Mouse (Mus musculus) Muller cell, postnatal 12 days (primary cell): ENCODE results near the gene Bspry.
"Not testable (repeated sequence)": the region's sequence is repeated elsewhere in the genome, so short reads cannot be mapped to it uniquely, and the experiment has no call there.

ENCODE experiments used
- DNase-seq: peaks from one replicate; pipeline ENCODE4 v3.0.0-alpha.2; 2015; ENCODE audit errors: inconsistent ontology term

The Bspry gene

DNA sequence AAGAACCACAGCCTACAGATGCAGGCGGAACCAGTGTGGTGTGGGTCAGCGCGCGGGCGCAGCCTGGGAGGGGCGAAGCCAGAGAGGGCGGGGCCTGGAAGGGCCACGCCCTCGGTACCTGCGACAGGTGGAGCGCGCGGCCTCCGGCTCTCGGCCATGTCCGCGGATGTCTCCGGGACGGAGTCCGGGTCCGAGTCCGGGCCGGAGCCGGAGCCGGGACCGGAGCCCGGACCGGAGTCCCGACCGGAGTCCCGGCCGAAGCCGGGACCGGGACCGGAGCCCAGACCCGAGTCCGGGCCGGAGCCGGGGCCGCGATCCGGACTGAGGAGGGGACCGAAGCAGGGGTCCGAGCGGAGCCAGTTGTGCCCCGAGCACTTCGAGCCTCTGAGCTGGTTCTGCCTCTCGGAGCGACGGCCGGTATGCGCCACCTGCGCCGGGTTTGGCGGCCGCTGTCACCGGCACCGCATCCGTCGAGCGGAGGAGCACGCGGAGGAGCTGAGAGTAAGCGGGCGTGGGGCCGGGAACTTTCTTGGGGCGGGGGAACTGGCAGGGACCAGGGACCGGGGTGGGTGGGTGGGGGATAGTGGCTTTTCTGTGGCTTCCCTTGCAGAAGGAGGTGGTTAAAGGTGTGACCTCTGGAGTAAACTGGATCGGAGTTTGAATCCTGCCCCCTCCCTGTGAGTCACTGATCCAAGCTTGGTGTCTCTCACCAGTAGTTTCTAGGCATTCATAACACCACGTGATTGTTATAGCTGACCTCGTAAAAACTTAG is at the start of gene Bspry:
Gene Bspry (plus strand): TSS at position 117 of the 772 bp plus-strand sequence.
- peak; percentile 38 for DNase-seq

DNA sequence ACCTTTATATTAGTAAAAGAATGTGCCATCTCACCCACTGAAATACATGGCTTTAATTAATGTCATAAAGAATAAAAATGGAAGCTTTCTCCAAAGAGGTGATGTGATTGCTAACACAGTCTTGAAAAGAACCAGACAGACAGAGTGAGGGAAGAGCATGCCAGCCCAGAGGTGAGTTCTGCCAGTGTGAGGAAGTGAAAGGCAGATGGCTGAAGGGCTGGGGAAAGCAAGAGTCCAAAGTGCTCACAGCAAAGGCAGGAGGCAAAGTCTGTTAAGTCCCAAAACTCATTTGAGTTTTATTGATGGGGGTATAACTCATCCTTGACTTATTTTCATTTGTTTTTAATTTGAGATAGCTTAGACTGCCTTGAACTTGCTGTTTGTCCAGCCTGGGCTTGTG is 49.2 kb upstream of the Bspry start:
- DNase-seq, result no peak

DNA sequence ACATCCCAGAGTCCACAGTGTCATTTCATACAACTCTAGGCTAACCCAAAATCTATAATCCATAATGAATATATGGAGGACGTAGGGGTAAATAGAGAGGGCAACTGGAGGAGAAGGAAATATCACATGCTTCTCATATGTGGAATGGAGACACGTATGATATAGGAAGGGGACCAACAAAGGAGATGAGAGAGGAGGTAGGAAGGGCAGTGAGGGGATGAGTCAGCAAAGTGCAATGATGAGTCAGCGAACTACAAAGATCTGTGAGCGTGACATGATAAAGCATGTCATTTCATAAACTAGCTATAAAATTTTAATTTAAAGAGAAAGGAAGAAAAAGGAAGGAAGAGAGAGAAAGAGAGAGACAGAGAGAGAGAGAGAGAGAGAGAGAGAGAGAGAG is 48.3 kb upstream of the Bspry start:
- DNase-seq, result no peak

DNA sequence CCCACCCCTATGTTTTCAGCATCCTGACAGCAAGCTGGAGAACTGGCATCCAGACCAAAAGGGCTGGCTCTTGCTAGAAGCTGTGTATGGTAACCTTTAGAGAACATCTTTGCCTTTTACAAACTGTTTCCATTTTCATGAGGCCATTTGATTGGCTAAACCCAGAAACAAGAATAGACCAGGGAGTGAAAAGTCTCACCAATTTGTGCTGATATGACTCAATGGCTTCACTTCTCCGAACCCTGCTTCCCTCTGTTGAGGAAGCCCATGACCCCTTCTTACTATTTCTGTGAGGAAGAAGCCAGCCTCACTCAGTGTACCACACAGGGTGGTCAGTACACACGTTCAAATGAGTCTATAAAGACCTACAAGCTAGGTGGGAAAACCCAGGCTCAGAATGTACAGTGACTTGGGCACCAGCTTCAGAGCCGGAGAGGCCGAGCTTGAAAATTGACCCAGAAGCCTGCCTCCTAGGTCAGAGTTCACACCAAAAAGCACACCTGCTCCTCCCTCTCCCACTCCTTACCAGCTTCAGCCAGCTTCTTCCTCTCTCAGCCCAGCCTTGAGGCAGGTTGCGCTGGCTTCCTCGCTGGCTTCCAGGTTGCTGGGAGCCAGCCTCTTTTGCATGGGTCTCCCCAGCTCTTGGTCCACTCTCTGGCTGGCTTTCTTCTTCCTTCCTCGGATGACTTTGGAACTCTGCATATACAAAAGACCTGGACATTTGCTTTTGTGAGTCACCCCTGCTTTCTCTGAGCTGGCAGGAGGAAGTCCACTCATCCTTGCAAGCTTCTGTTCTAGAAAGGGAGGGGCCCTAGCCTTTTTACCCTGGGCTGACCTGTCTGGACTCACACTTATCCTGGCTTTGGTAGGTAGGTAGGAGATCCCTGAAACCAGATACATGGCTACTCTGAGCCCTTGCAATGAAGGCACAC is 45.6 kb upstream of the Bspry start:
- peak; percentile 11 for DNase-seq

DNA sequence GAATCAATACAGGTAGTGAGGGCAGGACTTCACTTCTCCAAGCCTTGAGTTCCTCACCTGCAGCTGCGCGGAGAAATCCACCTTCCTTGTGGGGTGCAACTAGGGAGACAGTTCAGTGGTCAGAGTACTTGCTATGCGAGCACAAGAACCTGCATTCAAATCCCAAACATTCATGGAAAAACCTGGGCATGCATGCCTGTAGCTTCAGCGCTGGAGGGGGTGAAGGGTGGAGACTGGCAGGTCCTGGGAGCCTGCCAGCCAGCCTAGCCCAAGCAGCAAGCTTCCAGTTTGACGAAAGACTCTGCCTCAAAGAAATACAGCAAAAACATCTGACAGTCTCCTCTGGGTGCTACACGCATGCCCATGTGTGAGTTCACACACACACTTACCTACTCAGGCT is 44.8 kb upstream of the Bspry start, which contains the start of gene Rnf183:
Gene Rnf183 (minus strand): TSS at position 172 of the 400 bp plus-strand sequence.
- no peak for DNase-seq

DNA sequence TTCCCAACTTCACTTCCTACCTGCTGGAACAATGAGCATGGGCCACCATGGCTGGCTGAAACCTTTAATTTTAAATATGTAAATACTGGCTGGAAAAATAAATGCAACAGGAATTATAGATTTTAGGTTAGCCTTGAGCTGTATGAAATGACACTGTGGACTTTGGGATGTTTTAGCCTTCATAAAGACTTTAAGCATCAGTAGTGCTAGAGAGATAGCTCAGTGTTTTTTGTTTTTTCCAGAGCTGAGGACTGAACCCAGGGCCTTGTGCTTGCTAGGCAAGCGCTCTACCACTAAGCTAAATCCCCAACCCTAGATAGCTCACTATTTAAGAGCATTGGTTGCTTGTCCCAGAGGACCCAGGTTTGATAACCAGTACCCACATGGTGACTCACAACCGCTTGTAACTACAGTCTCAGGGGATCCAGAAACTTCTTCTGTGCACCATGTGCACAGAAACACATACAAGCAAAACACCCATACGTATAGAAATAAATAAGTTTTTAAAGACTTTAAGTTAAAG is 42.5 kb upstream of the Bspry start:
- DNase-seq, result no peak

DNA sequence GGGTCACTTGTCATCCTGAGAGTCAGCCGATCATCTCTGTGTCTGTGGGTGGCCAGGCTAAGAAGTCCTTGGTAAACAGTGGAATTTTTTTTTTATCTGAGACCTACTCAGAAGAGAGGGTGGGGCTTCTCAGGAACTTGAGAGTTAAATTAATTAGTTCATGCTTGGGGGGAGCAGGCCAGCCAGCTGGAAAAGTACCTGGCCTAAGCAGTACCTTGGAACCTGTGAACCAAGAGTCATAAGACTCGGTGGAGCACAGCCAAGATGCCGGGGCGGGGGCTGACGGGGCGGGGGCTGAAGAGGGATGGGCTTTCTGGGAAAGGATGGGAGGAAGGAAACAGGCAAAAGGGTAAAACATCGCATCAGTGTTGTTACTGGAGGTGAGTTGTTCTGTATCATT is 42.0 kb upstream of the Bspry start:
- DNase-seq, result no peak

DNA sequence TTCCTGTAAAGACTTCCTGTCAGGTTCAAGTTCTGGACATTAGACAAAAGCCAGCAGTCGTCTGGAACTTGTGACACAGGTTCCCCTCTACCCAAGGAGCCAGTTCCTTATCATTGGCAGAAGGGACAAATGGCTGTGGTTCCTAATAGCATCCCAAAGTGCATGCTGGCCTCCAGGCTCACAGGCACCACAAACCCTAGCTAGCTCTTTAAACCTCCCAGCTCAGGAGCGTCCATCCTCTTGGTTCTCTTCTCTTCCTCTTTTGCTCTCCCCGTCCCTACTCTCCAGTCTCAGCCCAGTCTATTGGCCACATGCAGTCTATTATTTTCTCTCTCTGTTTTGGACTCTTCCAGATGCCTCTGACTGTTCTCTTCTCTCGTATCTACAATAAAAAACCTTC is 40.1 kb upstream of the Bspry start:
- DNase-seq, result no peak

DNA sequence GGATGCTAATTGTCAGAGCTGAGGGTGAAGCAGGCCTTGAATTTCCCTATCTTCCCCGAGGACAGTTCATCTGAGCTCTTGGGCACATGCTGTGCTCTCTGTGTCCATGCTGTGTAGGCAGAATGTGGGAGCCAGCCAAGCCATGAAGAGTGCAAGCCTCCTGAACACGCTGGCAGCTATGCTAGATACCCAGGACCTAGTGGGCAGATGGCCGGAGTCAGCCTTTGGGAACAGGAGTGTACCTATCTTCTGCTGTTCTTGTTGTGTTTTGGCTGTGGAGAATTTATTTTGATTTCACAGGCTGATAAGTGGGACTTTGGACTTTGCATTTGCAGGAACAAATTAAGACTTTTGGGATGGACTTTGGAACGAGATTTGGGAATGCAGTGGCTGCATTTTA is 39.3 kb upstream of the Bspry start:
- DNase-seq, result no peak

DNA sequence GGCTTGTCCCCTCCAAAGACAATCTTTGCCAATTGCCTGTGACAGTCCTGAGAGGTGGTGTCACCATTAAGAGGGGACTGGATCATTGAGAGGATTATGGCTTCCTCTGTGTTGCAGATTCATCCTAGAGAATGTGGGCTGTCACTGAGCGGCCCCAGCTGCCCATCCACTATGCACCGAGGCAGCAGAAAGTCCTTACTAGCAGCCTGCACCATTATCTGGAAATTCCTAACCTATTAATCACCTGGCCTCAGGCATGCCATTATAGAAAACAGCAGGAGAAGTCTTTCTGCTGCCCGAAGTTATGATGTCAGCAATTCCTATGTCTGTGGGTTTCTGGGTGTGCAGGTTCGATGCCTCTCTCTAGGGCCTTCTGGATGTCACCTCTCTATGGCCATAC is 38.9 kb upstream of the Bspry start:
- DNase-seq, result peak; percentile 67

DNA sequence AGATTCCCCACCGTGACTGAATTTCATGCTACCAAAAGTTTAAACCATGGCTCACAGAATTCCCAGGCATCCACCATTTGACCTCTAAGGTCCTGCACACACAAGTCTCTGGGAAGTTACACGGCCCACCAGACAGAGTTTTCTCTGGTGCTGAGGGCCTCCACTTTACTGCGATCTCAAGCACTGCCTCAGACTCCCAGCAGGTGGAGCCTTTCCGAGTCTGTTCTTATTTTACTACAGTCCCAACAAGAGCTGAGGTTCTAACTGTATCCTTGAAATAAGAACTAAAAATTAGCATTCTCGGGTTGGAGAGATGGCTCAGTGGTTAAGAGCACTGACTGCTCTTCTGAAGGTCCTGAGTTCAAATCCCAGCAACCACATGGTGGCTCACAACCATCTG is 24.9 kb upstream of the Bspry start:
- DNase-seq, result no peak

DNA sequence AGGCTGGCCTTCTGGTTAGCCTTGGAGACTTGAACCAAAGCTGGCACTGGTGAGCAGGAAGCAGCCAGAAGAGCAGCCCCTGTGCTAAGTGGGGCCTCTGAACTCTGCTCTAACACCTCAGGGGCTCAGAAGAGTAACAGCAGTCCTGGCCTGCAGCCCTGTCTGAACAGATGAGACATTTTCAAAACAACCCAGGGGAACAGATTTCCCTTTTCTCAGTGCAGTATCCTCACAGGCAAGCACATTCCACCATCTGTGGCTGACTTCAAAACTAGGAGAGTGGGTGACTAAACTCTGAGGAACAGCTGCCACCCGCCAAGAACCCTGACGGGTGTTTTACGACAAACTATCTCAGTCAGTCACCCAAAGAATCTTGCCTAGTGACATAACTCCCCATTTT is 20.8 kb upstream of the Bspry start:
- no peak for DNase-seq

DNA sequence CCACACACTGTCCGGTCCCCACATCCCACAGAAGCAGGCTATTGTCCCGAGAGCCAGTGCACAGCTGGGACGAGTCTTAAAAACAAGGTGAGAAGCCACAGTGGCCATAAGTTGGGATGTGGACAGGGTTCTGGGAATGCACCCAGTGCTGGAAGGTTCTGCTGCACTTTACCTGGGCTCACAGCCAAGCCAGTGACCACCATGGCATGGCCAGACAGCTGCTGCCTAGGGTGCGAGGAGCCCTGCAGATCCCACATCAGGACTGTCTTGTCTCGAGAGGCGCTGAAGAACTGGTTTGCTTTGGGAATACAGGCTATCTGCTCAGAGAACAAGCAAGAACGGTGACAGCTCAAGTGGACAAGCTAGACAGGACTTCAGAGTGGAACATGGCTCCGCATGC is 19.5 kb upstream of the Bspry start:
- no peak for DNase-seq

DNA sequence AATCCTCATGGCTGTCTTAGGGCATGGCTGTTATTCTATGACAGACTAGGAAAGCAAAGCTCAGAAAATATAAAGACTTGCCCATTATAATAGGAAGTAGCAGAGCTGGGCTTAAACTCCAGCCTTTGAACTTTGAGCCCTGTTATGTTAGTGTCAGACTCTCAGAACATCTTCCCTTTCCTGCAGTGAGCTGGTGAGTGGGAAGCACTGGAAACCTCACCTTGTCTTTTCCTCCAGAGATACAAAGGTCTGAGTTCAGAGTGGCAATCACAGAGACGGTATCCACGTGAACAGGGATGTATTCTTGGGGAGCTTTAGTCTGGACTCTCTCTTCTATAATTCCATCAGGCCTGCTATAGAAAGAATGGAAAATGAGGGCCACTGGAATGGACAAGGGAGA is 16.7 kb upstream of the Bspry start:
- DNase-seq, result no peak

DNA sequence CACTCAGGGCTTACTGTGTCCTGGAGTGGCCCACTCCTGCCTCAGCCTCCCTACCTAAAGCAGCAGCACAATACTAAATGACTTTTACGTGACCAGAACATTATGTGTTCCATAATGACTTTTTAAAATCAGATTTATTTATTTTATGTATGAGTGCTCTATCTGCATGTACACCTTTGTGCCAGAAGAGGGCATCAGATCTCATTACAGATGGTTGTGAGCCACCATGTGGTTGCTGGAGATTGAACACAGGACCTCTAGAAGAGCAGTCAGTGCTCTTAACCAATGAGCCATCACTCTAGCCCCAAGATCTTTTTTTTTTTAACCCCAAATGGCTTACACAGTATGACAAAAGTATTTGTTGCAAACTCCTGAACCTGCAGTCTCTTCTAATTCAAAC is 11.7 kb upstream of the Bspry start:
- DNase-seq, result no peak

DNA sequence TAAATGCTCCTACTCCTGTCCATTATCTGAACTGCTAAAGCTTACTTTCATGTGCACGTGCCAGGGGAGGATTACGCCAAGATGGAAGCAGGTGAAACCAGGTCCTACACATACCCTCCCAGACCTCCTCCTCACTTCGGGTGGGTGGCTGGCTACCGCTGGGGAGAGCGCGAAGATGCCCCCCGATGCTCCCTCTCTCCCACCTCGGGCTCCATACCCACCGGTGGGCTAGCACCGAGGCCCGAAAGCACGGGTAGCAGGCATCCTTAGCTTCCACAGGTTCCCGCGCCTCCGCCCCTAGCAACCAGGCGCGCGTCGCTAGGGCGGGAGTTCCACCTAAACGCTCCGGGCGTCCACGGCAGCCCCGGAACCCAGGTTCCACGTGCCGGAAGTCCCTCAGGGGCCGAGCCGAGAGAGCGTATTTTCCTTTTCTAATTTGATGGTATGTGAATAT is 9.2 kb upstream of the Bspry start, which contains the start of gene Wdr31:
Gene Wdr31 (minus strand): TSS at position 299 of the 454 bp plus-strand sequence.
- peak; percentile 83 for DNase-seq

DNA sequence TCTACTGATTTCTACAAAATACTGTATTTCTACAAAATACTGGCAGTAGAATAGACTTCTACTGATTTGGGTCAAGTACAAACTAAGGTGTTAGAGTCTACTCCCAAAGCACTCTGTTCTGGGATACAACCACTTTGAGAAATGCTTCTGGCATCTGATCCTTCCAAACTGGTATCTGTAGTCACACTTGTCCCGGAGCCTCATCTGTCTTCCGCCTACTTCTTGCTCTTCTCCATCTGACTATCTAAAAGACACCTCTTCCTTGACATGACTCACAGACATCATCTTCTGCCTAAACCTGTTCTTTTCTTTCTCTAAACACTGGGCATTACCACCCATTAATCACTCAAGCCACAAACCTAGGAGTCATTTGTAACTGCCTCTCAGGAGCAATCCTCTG is 7.8 kb upstream of the Bspry start:
- DNase-seq, result no peak

DNA sequence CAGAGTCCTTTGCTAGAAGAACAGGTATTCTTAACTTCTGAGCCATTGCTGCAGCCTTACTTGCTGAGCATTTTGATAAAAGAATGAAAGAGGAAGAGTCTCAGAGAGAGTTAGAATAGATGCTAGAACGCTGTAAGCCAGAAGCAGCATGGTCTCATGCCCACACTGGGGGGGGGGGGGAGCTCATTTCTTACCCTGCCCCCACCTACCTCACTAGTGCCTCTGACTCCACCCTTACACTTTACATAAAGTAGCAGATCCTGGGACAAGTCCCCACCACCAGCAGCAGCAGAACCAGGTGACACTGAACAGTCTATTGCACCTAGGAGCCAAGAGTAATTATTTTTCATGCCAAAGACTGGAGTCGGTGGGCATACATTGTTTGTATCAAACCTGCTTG is 4.7 kb upstream of the Bspry start:
- DNase-seq, result no peak

DNA sequence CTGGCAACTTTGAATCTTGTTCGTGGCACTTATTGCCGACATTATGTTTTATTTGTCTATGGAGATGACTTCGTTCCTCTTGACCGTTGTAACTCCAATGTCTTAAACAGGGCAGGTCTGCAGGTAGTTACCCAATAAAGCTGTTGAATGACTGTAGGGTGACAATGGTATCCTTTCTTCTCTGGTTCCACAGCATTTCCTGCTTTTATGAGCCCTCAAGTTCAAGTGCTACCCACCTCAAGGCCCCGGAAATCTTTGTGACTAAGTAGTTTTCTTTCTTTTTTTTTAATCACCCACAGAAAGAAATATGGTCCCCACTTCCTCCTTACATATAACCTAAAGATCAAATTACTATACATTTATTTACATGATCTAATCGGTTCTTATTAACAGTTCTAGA is 4.1 kb upstream of the Bspry start:
- DNase-seq, result no peak

DNA sequence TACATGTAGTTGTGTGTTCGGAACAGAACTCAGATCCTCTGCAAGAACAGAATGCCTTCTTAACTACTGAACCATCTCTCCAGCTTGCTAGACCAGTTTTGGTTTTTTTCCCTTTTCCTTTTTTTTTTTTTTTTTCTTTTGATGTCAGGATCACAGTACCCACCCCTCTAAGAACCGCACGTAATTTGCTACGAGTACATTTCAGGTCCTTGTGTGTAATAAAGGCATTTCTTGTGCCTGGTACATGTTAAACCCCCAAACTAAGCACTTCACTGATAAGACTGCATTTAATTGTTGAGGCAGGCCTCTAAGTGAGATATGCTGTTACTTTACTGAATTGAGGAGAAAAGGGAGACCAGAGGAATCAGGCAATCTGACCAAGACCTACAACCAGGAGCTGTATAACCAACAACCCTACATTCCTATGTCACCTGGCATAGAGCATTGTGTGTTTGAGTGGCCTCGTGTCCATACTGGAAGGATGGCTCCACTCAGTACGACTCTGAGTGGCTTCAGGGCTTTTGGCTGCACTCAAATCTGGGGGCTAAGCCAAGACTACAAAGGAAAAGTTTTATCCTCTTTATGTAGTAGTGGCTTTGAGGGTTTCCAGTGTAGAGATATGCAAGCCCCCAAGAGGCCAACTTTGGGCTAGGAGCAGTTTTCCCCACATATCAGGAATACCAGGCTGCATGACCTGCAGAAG is 2.2 kb upstream of the Bspry start:
- DNase-seq, result no peak

DNA sequence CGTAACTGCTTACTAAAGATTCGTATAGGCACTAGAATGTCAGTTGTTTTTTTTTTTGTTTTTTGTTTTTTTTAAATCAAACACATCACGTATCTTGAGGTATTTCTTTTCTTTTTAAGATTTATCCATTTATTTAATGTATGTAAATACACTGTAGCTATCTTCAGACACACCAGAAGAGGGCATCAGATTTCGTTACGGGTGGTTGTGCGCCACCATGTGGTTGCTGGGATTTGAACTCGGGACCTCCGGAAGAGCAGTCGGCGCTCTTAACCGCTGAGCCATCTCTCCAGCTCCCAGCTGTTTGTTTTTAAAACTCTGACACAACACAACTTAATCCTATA is 288 bp upstream of the Bspry start:
- not testable (repeated sequence) for DNase-seq
